Mouse (Mus musculus) neutrophil, adult 5-6 weeks (primary cell): ENCODE data around the gene Cdk12. TPM values are rescaled to one million over a fixed set of nuclear protein-coding genes. Genes with fewer than 3 reads are reported as not detected.

Source experiments
- ATAC-seq: fragments of 151-379, 151-347 bp; 2 replicates; pipeline ENCODE4 v1.8.0; 2017; ENCODE audit warnings: mild to moderate bottlenecking, moderate TSS enrichment; ENCODE audit not compliant: insufficient number of reproducible peaks, poor library complexity, low FRiP score, severe bottlenecking; ENCODE audit errors: extremely low read depth
- total RNA-seq: library from RNA; stranded (forward); fragments of 200-1000 nt; gene quantifications from 2 replicates; pipeline ENCODE4 v1.2.3, GENCODE M21; 2017

The Cdk12 gene
- total RNA-seq, 1 experiment from 2014 or later = 140 TPM

GRCm38 (mm10) chr11:98296277-98296676, 93.4 kb downstream of the Cdk12 start:
- no peak for ATAC-seq

GRCm38 (mm10) chr11:98296916-98297315, 94.1 kb downstream of the Cdk12 start:
- ATAC-seq = no peak

GRCm38 (mm10) chr11:98297778-98298177, 94.9 kb downstream of the Cdk12 start:
- ATAC-seq = no peak

- no peak for ATAC-seq
These were observed 95.8 kb downstream of the Cdk12 start for GRCm38 (mm10) chr11:98298484-98299205.

- ATAC-seq = no peak
These were observed 111.0 kb downstream of the Cdk12 start for GRCm38 (mm10) chr11:98313790-98314323.

GRCm38 (mm10) chr11:98317479-98317878, 114.6 kb downstream of the Cdk12 start:
- ATAC-seq = no peak

- ATAC-seq = no peak
These were observed 115.7 kb downstream of the Cdk12 start for GRCm38 (mm10) chr11:98318421-98319116.

- no peak for ATAC-seq
These were observed 116.3 kb downstream of the Cdk12 start for GRCm38 (mm10) chr11:98319120-98319519.

GRCm38 (mm10) chr11:98319544-98319943, 116.7 kb downstream of the Cdk12 start:
- no peak for ATAC-seq

GRCm38 (mm10) chr11:98319944-98320343, 117.1 kb downstream of the Cdk12 start:
- ATAC-seq = no peak

- ATAC-seq = no peak
These were observed 117.5 kb downstream of the Cdk12 start for GRCm38 (mm10) chr11:98320381-98320780.

- no peak for ATAC-seq
These were observed 118.2 kb downstream of the Cdk12 start for GRCm38 (mm10) chr11:98320806-98321676.

- no peak for ATAC-seq
These were observed 118.8 kb downstream of the Cdk12 start for GRCm38 (mm10) chr11:98321677-98322003.

- ATAC-seq = no peak
These were observed 119.3 kb downstream of the Cdk12 start for GRCm38 (mm10) chr11:98322159-98322558.

GRCm38 (mm10) chr11:98323136-98323866, 120.4 kb downstream of the Cdk12 start:
- ATAC-seq = no peak

- no peak for ATAC-seq
These were observed 121.1 kb downstream of the Cdk12 start for GRCm38 (mm10) chr11:98323933-98324332.

- no peak for ATAC-seq
These were observed 122.4 kb downstream of the Cdk12 start for GRCm38 (mm10) chr11:98325191-98325820.

- ATAC-seq = no peak
These were observed 123.0 kb downstream of the Cdk12 start for GRCm38 (mm10) chr11:98325821-98326218.
